Mouse (Mus musculus) brain, embryonic 14.5 days (tissue): ENCODE results near the gene Drosha.

ENCODE experiments used
- CTCF ChIP-seq: fragments of 200-500 bp; IDR thresholded peaks from 2 replicates; pipeline ENCODE4 v1.5.1; 2012; ENCODE audit warnings: inconsistent platforms, mild to moderate bottlenecking, moderate library complexity, borderline replicate concordance; ENCODE audit not compliant: insufficient read depth, insufficient read length; ENCODE audit errors: extremely low read depth
- POLR2A ChIP-seq: fragments of 200-500 bp; IDR thresholded peaks from 2 replicates; pipeline ENCODE4 v1.6.1; 2012; ENCODE audit warnings: mild to moderate bottlenecking, inconsistent platforms, borderline replicate concordance; ENCODE audit not compliant: poor library complexity, insufficient read depth, insufficient read length, severe bottlenecking; ENCODE audit errors: extremely low read depth

- TF ChIP-seq POLR2A (no peak), CTCF (0 out of 2 replicates have a peak, but pooled peaks have one; percentile 1)
Observed at GRCm38 (mm10) chr15:12919967-12920870, 95.6 kb downstream of the Drosha start.
